Mouse (Mus musculus): ENCODE measurements around the gene Borcs6.
"Not testable (repeated sequence)": the region's sequence is repeated elsewhere in the genome, so short reads cannot be mapped to it uniquely, and the experiment has no call there.

Gene Borcs6

GRCm38 (mm10) chr11:69059357-69059974 is at the start of gene Borcs6:
Gene Borcs6, plus strand, starts transcription at chr11:69059717.
- peak; percentile 94 for DNase-seq

DNA sequence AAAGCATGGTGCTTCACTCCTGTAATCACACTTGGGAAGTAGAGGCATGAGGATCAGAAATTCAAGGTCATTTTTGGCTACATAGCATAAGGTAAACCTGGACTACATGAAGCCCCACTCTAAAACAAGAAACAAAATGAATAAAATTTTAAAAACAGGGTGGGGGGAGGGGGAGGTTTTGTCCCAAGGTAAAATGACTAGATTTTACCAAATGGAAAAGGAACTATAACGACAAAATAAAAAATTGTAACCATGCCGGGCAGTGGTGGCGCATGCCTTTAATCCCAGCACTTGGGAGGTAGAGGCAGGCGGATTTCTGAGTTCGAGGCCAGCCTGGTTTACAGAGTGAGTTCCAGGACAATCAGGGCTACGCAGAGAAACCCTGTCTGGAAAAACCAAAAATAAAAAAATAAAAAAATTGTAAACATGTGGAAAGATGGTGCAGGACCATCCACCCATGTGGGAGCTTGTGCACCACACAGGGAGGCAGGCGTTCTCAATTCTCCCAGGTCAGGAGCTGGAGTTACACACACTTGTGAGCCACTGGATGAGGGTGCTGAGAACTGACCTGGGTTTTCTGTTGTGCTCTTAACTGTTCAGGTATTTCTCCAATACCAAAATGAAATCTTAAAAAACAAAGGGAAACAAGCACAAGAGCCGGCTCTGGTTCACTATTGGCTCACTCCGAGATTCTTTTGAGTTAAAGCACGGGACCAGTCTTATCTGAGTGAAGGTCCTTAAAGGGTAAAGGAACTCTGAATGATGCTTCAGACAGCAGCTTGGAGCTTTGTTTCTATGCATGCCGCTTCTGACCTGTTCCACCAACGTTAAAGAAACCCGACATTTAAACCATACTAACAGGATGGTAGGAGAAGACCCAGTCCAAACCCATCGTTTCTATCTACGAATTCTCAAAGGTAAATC is 48.9 kb upstream of the Borcs6 start:
- no peak for DNase-seq

DNA sequence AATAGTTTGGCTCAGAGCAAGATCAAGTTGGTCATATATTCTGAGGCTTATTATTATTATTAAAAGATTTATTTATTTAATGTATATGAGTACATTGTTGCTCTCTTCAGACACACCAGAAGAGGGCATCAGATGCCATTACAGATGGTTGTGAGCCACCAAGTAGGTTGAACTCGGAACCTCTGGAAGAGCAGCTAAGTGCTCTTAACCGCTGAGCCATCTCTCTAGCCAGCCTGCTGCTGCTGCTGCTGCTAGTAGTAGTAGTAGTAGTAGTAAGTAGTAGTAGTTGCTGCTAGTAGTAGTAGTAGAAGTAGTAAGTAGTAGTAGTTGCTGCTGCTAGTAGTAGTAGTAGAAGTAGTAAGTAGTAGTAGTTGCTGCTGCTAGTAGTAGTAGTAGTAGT is 48.1 kb upstream of the Borcs6 start:
- not testable (repeated sequence) for DNase-seq

DNA sequence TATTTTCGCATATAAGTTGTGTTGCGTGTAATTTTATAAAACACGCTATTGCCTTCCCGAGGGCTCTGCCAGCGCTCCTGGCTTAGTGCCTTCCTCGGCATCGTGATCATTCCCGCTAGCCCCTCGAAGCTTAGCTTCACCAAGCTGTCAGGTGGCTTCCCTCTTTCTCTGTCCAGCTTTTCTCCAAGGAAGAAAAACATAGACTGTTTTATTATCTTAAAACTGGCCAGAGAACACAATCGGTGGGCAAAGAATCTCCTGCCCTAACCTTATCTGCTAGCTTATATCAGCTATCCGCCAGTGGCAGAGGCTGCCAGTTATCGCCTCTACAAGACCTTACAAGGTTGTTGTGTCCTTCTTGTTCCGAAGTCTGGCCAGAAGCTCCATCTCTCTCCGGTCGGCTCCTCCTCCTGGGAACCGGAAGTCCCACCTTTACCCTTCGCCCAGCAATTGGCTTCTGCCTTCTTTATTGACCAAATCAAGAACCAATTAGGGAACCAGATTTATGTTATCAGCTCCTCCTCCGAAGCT is 47.4 kb upstream of the Borcs6 start:
- peak; percentile 81 for DNase-seq

GRCm38 (mm10) chr11:69015644-69016441 is 43.7 kb upstream of the Borcs6 start, which contains the start of gene Ctc1:
Gene Ctc1, plus strand, starts transcription at chr11:69015911.
- DNase-seq: peak; percentile 91

DNA sequence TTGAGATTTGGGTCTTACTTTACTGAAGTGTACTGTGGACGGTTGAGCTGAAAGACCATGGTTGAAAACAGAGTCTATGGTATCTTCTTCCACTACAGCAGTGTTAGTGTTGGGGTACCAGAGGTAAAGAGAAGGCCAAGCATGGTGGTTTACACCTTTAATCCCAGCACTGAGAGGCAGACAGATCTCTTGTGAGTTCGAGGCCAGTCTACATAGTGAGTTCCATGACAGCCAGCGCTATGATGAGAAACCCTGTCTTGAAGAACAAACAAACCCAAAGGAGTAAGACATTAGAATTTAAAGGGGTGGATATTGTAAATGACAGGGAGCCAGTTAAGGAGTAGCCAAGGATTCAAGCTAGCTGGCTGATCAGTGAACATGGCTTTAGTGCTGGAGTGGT is 42.8 kb upstream of the Borcs6 start:
- DNase-seq: no peak

- no peak for DNase-seq
Measured at GRCm38 (mm10) chr11:69020691-69021090, 38.8 kb upstream of the Borcs6 start.

GRCm38 (mm10) chr11:69026562-69026961 is 33.0 kb upstream of the Borcs6 start:
- no peak for DNase-seq

GRCm38 (mm10) chr11:69028805-69029204 is 30.7 kb upstream of the Borcs6 start:
- DNase-seq: no peak

DNA sequence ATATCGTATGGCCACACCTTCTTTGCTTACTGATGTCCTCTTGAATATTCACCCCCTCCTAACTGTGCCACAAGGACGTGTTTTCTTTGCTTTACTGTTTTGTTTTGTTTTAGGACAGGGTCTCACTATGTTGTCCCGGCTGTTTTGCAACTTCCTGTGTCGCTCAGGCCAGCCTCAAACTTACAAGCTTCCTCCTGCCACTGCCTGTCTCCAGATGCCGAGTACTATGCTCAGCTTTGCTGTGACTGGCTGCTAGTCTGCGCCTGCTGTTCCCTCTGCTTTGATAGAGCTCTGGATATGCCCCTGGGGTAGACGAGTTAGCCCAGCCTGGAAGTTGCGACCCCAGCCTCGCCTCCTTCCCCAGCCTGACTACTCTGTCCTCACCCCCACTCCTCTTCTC is 26.0 kb upstream of the Borcs6 start:
- no peak for DNase-seq

DNA sequence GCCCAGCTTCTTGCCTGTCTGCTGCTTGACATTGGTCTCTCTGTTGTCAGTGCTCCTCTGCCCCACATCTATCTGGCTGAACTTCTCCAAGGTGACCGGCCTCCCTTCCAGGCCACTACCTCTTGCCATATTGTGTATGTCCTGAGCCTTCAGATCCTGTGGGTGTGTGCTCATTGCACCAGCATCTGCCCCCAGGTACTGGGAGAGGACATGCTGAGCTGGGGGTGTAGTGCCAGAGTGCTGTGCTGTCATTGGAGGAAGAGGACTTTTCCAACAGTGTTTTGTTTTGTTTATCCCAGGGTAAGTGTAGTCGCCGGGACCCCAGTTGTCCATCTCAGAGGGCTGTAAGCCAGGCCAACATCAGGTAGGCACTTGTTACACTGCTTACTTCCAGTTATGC is 24.9 kb upstream of the Borcs6 start:
- no peak for DNase-seq

DNA sequence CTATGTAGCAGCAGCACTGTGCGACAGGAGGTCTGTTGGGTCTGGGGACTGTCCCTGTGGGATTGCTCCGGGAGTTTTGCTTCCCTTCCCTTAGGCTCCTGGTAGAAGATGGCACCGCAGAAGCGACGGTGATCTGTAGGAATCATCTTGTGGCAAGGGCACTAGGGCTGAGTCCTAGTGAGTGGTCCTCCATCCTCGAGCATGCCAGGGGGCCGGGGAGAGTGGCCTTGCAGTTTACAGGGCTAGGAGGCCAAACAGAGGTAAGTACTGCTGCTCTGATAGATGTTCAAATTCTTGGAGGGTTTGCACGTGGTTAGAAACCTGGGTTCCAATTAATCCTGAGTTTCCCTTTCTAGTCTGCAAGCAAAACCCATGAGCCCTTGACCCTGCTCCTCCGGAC is 24.1 kb upstream of the Borcs6 start:
- no peak for DNase-seq

- DNase-seq: peak; percentile 80
Measured at GRCm38 (mm10) chr11:69035849-69036248, 23.7 kb upstream of the Borcs6 start.

- peak; percentile 85 for DNase-seq
Measured at GRCm38 (mm10) chr11:69036486-69037230, 22.9 kb upstream of the Borcs6 start.

- peak; percentile 86 for DNase-seq
Measured at GRCm38 (mm10) chr11:69037231-69038061, 22.1 kb upstream of the Borcs6 start.

- no peak for DNase-seq
Measured at GRCm38 (mm10) chr11:69038173-69038572, 21.3 kb upstream of the Borcs6 start.

DNA sequence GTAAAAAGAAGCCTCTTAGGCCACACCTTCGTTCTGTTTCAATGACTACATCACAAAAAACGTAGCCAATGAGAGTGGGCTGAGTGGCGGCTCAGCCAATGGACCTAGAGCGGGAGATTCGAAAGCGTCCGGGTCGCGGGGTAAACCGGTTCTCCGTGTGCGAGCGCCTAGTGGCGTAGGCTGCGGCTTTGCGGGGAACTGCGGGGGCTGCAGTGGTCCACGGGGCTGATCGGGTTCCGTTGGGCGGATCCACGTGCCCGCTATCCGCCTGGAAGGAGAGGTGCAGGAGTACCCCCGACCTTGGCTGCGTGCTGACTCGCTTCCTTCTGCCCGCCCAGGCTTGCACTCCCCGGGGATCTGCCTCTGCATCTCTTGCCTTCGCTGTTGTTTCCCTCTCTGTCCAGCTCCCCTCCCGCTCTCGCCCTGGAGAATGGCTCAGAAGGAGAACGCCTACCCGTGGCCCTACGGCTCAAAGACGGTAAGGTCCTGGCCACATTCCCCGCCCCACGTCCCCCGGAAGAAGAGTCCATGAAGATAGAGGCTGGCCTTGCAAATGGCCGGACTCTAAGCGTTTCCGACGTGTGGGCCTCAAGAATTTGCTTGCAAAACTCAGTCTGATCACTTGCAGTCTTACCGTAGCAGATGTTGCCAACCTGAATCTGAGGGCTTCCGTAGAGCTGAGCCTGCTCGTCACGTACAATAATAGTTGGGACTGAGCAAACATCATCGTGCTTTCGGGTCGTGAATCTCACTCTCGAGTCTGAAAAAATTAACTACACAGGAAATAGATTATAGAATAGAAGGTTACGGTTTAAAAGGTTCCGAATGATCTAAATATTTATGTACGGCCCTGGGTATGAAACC is 13.8 kb upstream of the Borcs6 start, which contains the start of gene Aurkb:
Gene Aurkb, plus strand, starts transcription at position 117 of the 864 bp plus-strand sequence.
- peak; percentile 89 for DNase-seq

DNA sequence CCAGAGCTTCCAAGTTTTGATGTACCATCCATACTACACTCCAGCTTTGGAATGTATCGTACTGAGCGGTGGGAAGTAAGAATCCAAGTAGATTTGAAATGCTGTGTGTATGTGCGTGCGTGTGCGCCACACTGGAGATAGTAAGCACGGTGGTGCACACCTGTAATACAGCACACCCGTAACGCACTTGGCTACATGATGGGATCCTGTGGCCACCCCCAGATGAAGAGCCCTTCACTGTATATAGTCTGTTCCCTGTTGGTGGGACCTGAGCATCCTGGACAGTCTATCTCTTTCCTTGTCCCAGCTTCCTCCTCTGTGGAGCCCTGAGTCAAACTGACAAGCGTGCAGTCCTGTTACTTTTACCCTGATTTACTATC is 13.1 kb upstream of the Borcs6 start:
- DNase-seq: no peak

DNA sequence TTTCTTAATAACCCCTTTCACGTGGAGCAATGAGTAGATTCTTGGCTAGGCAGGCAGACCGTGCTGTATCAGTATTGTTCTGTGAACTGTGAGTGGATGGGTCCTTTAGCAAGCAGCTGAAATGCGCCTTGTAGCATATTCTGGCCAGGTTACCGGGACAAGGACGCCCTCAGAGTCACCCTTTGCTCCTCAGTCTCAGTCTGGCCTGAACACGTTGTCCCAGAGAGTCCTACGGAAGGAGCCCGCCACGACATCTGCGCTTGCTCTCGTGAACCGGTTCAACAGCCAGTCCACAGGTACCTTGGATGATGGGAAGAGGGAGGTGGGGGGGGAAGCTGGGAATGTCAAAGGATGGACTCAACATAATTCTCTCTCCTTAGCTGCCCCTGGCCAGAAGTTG is 11.9 kb upstream of the Borcs6 start:
- DNase-seq: no peak

- DNase-seq: no peak
Measured at GRCm38 (mm10) chr11:69048151-69048550, 11.4 kb upstream of the Borcs6 start.
